Mouse (Mus musculus) hindbrain, embryonic 15.5 days (tissue): ENCODE measurements around the gene Kcnj6. TPM values are rescaled to one million over a fixed set of nuclear protein-coding genes. Genes with fewer than 3 reads are reported as not detected.
A peak's percentile ranks its signal among the peaks of the same experiment; 100 is the strongest.

Source experiments
- ATAC-seq: fragments of 200-750 bp; cut with Nextera tagmentation; 2 replicates; pipeline ENCODE4 v1.8.0; 2017; ENCODE audit warnings: low read depth, moderate number of reproducible peaks, moderate TSS enrichment; ENCODE audit not compliant: low FRiP score
- H3K27ac ChIP-seq: fragments of 300-500 bp; sonication (generic); replicated peaks from 2 replicates; pipeline ENCODE4 v1.5.1; 2015; ENCODE audit warnings: mild to moderate bottlenecking, inconsistent platforms
- H3K27me3 ChIP-seq: fragments of 300-500 bp; sonication (generic); 2 replicates; pipeline ENCODE4 v1.6.1; 2015; ENCODE audit warnings: control low read depth, inconsistent platforms
- H3K36me3 ChIP-seq: fragments of 300-500 bp; sonication (generic); 2 replicates; pipeline ENCODE4 v1.6.1; 2015; ENCODE audit warnings: control low read depth, inconsistent platforms
- H3K4me1 ChIP-seq: fragments of 300-500 bp; sonication (generic); replicated peaks from 2 replicates; pipeline ENCODE4 v1.6.1; 2015; ENCODE audit warnings: control low read depth, inconsistent platforms
- H3K4me2 ChIP-seq: fragments of 300-500 bp; sonication (generic); 2 replicates; pipeline ENCODE4 v1.6.1; 2015; ENCODE audit warnings: moderate library complexity, mild to moderate bottlenecking, inconsistent platforms
- H3K4me3 ChIP-seq: fragments of 300-500 bp; sonication (generic); 2 replicates; pipeline ENCODE4 v1.5.1; 2015; ENCODE audit warnings: mild to moderate bottlenecking, inconsistent platforms
- H3K9ac ChIP-seq: fragments of 300-500 bp; sonication (generic); 2 replicates; pipeline ENCODE4 v1.6.1; 2015; ENCODE audit warnings: inconsistent platforms
- H3K9me3 ChIP-seq: fragments of 300-500 bp; sonication (generic); 2 replicates; pipeline ENCODE4 v1.6.1; 2016; ENCODE audit warnings: control low read depth, inconsistent platforms
- WGBS: fragments of 180-500 bp; shearing (Covaris S2); methylation state at CpG from one replicate; pipeline ENCODE4 v1.1.7; 2015; 5-methylcytosine and 5-hydroxymethylcytosine counted together
- polyA plus RNA-seq: library from polyadenylated mRNA; unstranded; fragments of >200 nt; fragmentation: Nextera tagmentation; extraction: Ambion mirVana; gene quantifications from 2 replicates; pipeline ENCODE4 v1.2.1, GENCODE M21; 2015

Kcnj6 gene
- polyA plus RNA-seq, 1 experiment from 2014 or later = 4.6 TPM

DNA sequence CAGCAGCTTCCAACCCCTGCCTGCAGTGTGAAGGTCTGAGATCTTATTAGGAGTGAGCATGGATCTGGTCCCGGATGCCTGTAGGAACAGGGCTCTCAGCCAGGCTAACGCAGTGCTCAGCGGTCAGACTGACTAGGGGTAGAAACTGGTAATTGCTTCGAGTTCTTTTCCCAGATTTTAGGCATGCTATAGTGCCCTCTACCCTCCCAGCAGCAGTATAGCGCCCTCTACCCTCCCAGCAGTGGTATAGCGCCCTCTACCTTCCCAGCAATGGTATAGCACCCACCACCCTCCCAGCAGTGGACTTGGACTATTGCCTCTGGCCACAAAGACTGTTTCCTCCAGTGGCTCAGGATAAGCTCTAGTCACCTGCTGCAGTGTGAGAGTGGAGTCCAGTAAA is 207.5 kb downstream of the Kcnj6 start:
- H3K9ac ChIP-seq = no peak overlapping the region
- H3K4me2 ChIP-seq = no peak overlapping the region
- no peaks in the 10 kb centered on the region for H3K4me1 ChIP-seq
- H3K4me3 ChIP-seq = no peak overlapping the region
- H3K27ac ChIP-seq = no peak overlapping the region
- H3K27me3 ChIP-seq = no peaks in the 10 kb centered on the region
- 23% methylated on average over 6 of the region's 6 CpGs for WGBS
- no peaks in the 10 kb centered on the region for H3K9me3 ChIP-seq
- H3K36me3 ChIP-seq = no peaks in the 10 kb centered on the region
- ATAC-seq = no peak

DNA sequence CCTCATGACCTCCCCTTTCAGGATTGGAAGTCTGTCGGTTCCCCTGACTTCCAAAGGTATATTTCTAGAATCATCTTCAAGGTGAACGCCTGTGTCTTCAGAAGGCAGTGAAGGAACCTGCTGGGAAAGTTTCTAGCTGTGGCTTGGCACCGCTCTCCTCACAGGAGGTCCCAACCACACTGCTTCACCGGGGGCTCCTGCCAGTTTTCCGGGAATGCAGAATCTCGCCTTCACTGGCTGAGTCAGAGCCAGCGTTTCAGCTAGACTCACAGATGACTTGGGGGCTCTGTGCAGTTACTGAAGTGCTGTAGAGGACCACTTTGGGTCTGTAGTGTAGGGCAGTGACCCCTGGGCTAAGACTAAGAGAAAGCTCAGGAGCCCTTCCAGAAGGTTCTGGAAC is 208.8 kb downstream of the Kcnj6 start:
- Histone ChIP-seq H3K9ac (no peak overlapping the region), H3K36me3 (no peaks in the 10 kb centered on the region), H3K4me2 (no peak overlapping the region), H3K27ac (no peak overlapping the region), H3K9me3 (no peaks in the 10 kb centered on the region), H3K4me3 (no peak overlapping the region), H3K27me3 (no peaks in the 10 kb centered on the region), H3K4me1 (no peaks in the 10 kb centered on the region)
- 89% methylated on average over 7 of the region's 7 CpGs for WGBS
- no peak for ATAC-seq

DNA sequence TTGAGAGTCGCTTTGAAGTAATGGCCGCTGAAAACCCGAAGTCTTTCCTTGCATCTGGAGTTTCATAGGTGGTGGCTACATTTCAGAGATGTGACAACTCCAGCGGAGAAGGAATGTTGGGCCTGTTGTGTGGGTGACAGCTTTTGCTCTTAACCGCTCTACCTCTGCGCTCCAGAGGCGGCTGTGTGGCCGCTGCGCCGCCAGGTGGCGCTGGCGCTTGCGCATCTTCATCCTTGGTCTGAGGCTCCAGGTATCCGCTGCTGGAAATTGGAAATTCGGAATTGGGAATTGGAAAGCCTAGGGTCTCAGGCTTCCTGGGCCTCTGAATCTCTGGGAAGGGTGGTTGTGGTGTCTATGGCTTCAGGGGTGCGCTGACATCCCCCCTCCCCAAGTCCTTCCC is 209.3 kb downstream of the Kcnj6 start:
- Histone ChIP-seq H3K4me1 (0 out of 2 replicates have a peak, but pooled peaks cover 1% of the 10 kb centered on the region), H3K27me3 (no peaks in the 10 kb centered on the region), H3K9ac (no peak overlapping the region), H3K9me3 (no peaks in the 10 kb centered on the region), H3K27ac (no peak overlapping the region), H3K4me3 (no peak overlapping the region), H3K4me2 (no peak overlapping the region), H3K36me3 (no peaks in the 10 kb centered on the region)
- peak; percentile 48; the same call in 1 of the 2 replicates for ATAC-seq
- 7% methylated on average over 16 of the region's 16 CpGs for WGBS

DNA sequence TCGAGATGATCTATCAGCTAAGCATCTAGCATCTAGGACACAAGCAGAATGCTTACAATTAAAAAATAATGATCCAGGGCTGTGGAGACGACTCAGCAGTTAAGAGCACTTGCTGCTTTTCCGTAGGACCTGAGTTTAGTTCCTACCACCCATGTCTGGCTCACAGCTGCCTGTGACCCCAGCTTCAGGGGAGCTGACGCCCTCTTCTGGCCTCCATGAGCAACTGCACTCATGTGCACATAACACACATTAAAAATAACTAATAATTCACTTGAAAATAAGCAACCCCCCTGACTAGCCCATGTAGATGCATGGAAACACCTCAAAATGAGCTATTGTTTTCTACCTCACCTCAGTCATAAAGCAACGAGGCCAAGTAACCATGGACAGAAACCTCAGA is 211.6 kb downstream of the Kcnj6 start:
- Histone ChIP-seq H3K36me3 (no peaks in the 10 kb centered on the region), H3K4me2 (no peak overlapping the region), H3K9me3 (no peaks in the 10 kb centered on the region), H3K4me3 (no peak overlapping the region), H3K27ac (no peak overlapping the region), H3K4me1 (peaks cover 15% of the 10 kb centered on the region), H3K9ac (no peak overlapping the region), H3K27me3 (no peaks in the 10 kb centered on the region)
- no peak for ATAC-seq
- 81% methylated on average over 5 of the region's 5 CpGs for WGBS

DNA sequence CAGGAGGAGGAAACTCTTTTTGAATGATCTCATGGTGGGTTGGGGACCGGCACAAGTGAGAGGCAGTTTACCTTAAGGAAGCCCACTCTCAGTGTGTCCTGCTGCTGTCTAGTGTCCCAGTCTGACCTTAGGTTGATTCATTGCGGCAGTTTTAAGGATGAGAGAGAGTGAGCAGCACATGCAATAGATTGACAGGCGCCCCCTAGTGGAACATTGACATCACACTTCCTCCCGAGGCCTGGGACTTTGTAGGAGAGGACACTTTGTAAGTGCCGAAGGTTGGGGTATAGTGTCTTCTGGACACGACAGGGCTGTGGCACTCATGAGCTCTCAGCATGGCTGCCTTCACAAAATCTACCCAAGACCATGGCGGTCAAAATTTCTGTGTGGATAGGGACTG is 213.8 kb downstream of the Kcnj6 start:
- H3K9me3 ChIP-seq = no peaks in the 10 kb centered on the region
- no peaks in the 10 kb centered on the region for H3K27me3 ChIP-seq
- 66% methylated on average over 7 of the region's 7 CpGs for WGBS
- no peak overlapping the region for H3K4me3 ChIP-seq
- peaks cover 15% of the 10 kb centered on the region for H3K4me1 ChIP-seq
- no peak overlapping the region for H3K27ac ChIP-seq
- no peak overlapping the region for H3K4me2 ChIP-seq
- H3K9ac ChIP-seq = no peak overlapping the region
- ATAC-seq = no peak
- no peaks in the 10 kb centered on the region for H3K36me3 ChIP-seq

DNA sequence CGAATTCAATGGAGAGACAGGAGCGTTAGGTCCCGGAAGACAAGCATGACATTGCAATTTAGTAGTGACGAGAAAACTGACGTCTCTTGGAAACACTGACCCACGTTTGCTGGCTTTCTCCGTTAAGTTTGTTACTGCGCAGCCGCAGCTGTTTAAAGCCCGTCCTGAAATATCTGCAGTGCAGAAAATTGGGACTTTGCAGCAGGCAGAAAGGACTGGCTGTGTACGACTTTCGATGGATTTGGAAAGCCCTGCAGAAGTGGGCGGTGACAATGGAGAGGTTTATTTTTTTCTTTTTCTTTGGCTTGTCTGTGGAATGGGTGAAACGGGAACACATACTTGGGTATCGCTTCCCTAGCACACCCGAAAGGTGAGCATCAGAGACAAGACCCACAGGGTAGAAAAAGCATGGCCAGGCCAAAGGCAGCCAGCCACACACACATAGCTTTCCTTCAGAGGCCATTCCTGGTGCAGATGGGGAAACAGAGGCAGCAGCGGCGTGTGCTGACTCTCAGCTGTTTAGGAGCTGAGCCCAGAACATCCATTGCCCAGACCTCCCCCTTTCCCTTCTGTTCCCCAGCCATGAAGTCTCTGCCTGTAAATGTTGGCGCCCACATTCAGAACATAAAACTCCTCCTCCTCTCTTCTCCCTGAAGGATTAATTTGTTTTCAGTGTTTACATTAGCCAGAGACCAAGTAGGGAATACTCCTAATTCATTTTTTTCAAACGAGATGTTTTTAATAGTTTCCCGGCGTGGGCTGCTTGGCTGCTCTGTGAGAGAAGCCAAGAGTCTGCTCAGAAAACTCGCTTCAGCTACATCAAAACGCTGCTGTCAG is 215.2 kb downstream of the Kcnj6 start:
- WGBS = 55% methylated on average over 24 of the region's 24 CpGs
- Histone ChIP-seq H3K4me1 (peaks cover 15% of the 10 kb centered on the region), H3K4me2 (peak overlapping the region; percentile 47), H3K36me3 (no peaks in the 10 kb centered on the region), H3K9ac (no peak overlapping the region), H3K9me3 (no peaks in the 10 kb centered on the region), H3K4me3 (peak overlapping the region; percentile 25), H3K27ac (no peak overlapping the region), H3K27me3 (no peaks in the 10 kb centered on the region)
- 0 out of 2 replicates have a peak, but pooled peaks have one; percentile 48 for ATAC-seq

DNA sequence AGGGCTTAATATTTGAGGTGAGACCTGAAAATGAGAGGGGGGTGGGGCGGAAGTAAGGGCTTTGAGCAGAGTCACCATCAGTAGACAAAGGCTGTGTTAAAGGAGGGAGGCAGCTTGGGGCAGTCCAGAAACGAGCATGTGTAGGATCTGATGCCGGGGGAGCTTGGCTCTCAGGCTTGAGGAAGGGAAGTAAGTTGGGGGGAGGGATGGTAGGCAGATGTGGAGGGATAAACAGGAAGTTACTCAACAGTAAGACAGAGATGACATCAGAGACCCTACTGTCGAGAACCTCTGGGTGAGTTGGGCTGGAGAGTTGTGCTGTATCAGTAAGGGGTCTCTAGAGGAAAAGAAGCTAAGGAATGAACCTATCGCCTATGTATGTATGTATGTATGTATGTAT is 223.6 kb downstream of the Kcnj6 start:
- Histone ChIP-seq H3K36me3 (no peaks in the 10 kb centered on the region), H3K4me3 (no peak overlapping the region), H3K4me1 (no peaks in the 10 kb centered on the region), H3K27me3 (no peaks in the 10 kb centered on the region), H3K4me2 (no peak overlapping the region), H3K9ac (no peak overlapping the region), H3K9me3 (no peaks in the 10 kb centered on the region), H3K27ac (no peak overlapping the region)
- ATAC-seq = no peak
- WGBS = 79% methylated on average over 5 of the region's 5 CpGs

DNA sequence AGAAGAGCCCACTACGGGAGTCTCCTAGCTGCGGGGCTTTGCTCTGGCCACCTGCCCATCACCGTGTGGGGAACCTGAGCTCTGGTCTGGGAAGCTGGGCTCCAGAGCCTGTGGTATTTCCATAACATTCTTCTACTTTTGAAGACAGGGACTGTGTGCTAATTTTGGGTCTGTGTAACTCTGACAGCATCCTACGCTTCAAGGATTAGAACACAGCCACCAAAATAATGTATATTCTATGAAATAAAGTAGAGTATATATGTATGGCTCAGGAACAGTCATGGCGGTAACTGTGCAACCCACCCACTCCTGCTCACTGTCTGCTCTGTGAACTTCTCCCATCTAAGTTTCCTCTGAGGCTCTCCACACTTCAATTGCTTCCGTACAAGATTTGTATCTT is 229.9 kb downstream of the Kcnj6 start:
- H3K27me3 ChIP-seq = no peaks in the 10 kb centered on the region
- H3K4me2 ChIP-seq = no peak overlapping the region
- WGBS = 88% methylated on average over 6 of the region's 6 CpGs
- H3K9me3 ChIP-seq = no peaks in the 10 kb centered on the region
- H3K27ac ChIP-seq = no peak overlapping the region
- H3K4me3 ChIP-seq = no peak overlapping the region
- no peak overlapping the region for H3K9ac ChIP-seq
- no peak for ATAC-seq
- H3K36me3 ChIP-seq = no peaks in the 10 kb centered on the region
- H3K4me1 ChIP-seq = peaks cover 10% of the 10 kb centered on the region

DNA sequence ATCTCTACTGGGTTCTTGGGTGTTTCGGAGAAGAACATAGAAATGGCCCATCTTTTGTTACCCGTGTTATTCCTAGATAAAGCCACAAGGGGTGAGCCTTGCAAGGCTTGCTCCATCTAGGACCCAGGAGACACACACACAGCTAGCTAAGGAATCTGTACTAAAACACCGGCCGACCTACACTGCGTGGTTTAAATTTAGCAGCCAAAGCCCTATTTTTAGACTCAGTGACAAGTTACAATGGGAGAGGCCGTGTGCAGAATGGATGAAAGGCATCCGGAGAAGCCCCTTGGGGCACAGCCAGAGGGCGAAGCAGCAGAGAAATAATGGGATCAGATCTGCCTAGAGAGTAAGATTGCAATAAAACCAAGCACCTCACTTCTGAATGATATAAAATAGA is 232.4 kb downstream of the Kcnj6 start:
- H3K4me1 ChIP-seq = peaks cover 10% of the 10 kb centered on the region
- peak overlapping the region; percentile 35 for H3K4me2 ChIP-seq
- ATAC-seq = no peak
- H3K9me3 ChIP-seq = no peaks in the 10 kb centered on the region
- no peaks in the 10 kb centered on the region for H3K27me3 ChIP-seq
- H3K9ac ChIP-seq = no peak overlapping the region
- WGBS = 25% methylated on average over 8 of the region's 8 CpGs
- peak overlapping the region; percentile 50; the same call in 1 of the 2 replicates for H3K27ac ChIP-seq
- H3K4me3 ChIP-seq = no peak overlapping the region
- no peaks in the 10 kb centered on the region for H3K36me3 ChIP-seq

DNA sequence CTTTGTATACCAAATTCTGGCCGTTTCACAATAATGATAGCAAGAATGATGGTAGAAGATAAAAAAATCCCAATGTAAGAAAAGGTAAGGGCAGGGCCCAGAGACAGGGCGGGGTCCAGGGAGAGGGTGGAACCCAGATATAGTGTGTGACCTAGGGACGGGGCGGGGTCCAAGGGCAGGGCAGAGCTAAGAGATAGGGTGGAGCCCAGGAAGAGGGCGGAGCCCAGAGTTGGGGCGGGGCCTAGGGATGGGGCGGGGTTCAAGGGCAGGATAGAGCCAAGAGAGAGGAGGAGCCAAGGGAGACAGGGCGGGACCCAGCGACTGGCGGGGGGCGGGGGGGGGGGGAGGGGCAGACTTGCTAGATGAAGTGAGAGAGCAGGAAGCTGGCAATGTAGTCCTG is 236.8 kb downstream of the Kcnj6 start:
- H3K36me3 ChIP-seq = no peaks in the 10 kb centered on the region
- H3K9me3 ChIP-seq = no peaks in the 10 kb centered on the region
- H3K27me3 ChIP-seq = no peaks in the 10 kb centered on the region
- H3K4me1 ChIP-seq = peaks cover 10% of the 10 kb centered on the region
- no peak for ATAC-seq
- no peak overlapping the region for H3K4me3 ChIP-seq
- H3K27ac ChIP-seq = no peak overlapping the region
- no peak overlapping the region for H3K4me2 ChIP-seq
- WGBS = 52% methylated on average over 6 of the region's 11 CpGs
- H3K9ac ChIP-seq = no peak overlapping the region

DNA sequence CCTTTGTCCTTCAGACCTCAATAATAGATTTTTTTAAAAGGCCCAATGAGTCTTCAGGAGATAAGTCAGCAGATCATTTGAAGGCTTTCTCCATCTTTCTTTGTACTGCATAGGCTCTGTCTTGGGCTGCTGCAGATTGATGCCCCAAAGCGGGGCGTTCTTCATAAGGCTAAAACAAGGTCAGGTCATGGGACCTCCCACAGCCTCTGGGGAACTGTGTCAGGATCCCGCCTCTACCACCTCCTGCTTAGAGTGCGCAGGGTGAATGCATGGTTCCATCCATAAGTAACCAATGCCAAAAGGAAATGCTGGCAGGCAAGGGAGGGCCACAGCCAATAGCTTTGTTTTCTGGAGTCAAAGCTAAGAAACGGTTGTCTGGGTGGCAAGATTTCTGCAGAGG is 237.7 kb downstream of the Kcnj6 start:
- no peak overlapping the region for H3K27ac ChIP-seq
- no peak overlapping the region for H3K4me2 ChIP-seq
- H3K9me3 ChIP-seq = no peaks in the 10 kb centered on the region
- no peak for ATAC-seq
- H3K36me3 ChIP-seq = no peaks in the 10 kb centered on the region
- H3K9ac ChIP-seq = no peak overlapping the region
- no peaks in the 10 kb centered on the region for H3K27me3 ChIP-seq
- WGBS = 46% methylated on average over 5 of the region's 5 CpGs
- peaks cover under 1% of the 10 kb centered on the region; the same call in 1 of the 2 replicates for H3K4me1 ChIP-seq
- no peak overlapping the region for H3K4me3 ChIP-seq

DNA sequence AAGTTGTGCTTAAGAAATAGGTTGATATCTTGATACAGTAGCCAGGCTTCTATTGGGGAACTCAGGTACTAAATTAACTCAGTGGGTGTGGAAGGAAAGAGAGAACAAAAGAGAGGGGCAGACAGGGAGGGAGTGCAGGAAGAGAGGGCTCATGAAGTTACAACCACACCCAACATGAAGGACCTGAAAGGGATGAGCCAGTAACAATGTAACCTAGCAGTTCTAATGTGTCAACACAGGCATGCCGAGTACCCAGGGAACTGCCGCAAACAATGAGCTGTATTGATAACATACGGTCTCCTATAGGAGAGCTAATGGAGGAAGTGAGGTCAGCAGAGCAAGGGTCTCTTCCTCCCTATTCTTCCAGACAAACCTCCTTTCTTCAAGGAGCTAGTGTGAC is 238.9 kb downstream of the Kcnj6 start:
- WGBS = 64% methylated on average over 3 of the region's 3 CpGs
- H3K4me2 ChIP-seq = no peak overlapping the region
- ATAC-seq = no peak

DNA sequence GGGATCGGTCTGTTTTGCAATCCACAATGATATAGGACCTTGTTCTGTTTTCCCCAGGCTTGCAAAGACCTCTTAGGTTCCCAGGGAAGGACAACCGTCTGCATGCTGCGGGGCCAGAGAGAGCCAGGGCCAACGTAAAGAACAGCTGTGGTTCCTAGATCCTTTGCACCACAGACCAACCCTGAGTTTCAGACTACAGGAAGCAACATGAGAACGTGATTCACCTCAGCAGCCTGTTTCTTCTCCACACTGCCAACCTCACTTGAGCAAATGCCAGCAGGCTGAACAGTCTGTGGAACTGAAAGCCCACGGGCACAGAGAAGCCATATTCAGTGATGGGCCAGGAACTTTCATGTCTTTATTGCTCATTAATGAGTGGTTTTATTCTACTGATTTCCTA is 241.1 kb downstream of the Kcnj6 start:
- Histone ChIP-seq H3K9ac (no peak overlapping the region), H3K27me3 (no peaks in the 10 kb centered on the region), H3K4me1 (peaks cover 7% of the 10 kb centered on the region), H3K36me3 (no peaks in the 10 kb centered on the region), H3K27ac (no peak overlapping the region), H3K4me2 (no peak overlapping the region), H3K9me3 (no peaks in the 10 kb centered on the region), H3K4me3 (no peak overlapping the region)
- ATAC-seq = no peak
- WGBS = 75% methylated on average over 6 of the region's 6 CpGs

More for the DNA sequence above, 238.9 kb downstream of the Kcnj6 start:
- no peaks in the 10 kb centered on the region for H3K27me3 ChIP-seq
- H3K27ac ChIP-seq = no peak overlapping the region
- H3K4me3 ChIP-seq = no peak overlapping the region
- no peak overlapping the region for H3K9ac ChIP-seq
- peaks cover 5% of the 10 kb centered on the region for H3K4me1 ChIP-seq
- H3K9me3 ChIP-seq = no peaks in the 10 kb centered on the region
- H3K36me3 ChIP-seq = no peaks in the 10 kb centered on the region
